Mouse (Mus musculus): ENCODE measurements around the gene Daam1.

The Daam1 gene

DNA sequence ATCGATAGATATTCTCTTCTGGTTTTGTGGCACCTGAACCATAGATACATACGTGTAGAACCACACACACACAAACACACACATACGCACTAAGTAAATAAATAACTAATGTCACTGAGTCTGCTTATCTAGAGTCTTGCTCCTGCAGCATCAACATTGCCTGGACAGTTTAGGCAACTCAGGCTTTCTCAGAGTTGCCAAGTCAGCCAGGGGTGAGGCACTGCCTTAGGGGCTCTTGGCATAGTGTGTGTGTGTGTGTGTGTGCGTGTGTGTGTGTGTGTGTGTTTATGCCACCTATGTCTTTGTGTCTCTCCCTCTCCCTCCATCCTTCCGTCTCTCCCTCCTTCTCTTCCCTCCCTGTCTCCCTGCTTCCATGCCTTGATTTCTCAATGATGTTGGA is 110.4 kb downstream of the Daam1 start:
- no peak for DNase-seq

DNA sequence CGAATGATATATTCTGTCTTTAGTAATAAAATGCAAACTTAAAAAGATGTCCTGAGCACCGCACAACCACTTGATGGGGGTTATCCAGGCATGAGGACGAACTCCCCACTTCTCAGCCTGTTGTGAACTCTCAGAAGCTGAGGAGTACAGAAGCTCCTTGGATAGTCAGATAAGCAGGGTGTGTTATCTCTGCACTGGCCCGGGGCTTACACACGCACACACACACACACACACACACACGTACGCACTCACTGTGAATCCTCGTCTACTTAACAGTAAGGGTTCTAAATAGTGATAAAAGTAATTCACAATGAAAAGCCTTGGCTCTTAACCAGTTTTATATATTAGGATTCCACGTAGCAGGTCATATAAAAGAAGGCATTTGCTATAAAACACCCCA is 112.2 kb downstream of the Daam1 start:
- peak; percentile 43 for DNase-seq

- no peak for DNase-seq
Measured at GRCm38 (mm10) chr12:71943646-71944045, 112.8 kb downstream of the Daam1 start.

DNA sequence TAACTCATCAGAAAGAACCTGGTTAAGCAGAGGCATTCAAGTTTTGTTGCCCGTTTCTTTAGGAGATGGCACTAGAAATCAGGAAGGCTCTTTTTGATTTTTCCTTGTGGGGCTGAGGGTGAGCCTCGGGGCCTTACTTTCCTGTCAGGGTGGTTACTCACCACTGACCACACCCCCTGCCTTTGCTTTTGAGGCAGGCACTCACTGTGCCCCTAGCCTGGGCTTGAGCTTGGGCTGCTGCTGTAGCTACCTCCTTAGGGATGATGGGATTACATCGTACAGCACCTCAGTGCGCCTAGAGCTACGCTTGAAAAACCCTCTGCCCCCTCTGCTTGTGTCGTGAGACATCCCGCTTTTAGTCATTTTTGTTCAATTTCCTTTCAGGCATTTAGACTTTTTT is 115.0 kb downstream of the Daam1 start:
- no peak for DNase-seq

GRCm38 (mm10) chr12:71946448-71946847 is 115.6 kb downstream of the Daam1 start:
- DNase-seq, result no peak

DNA sequence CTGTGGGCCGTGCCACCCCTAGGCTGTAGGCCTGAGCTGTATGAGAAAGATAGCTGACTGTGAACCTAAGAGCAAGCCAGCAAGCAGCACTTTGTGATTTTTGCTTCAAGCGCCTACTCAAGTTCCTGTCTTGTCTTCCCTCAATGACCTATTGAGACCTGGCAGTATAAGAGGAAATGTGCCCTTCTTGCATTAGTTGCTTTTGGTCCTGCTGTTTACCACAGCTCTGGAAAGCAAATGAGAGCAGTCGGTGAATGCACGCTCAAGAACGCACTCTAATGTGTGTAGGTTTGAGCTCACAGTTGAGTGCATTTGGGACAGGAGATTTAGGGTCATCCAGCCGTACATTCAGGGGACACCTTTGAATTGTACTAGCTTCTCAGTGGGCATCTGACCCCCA is 118.1 kb downstream of the Daam1 start:
- DNase-seq, result no peak

- no peak for DNase-seq
Measured at GRCm38 (mm10) chr12:71949606-71950005, 118.7 kb downstream of the Daam1 start.

DNA sequence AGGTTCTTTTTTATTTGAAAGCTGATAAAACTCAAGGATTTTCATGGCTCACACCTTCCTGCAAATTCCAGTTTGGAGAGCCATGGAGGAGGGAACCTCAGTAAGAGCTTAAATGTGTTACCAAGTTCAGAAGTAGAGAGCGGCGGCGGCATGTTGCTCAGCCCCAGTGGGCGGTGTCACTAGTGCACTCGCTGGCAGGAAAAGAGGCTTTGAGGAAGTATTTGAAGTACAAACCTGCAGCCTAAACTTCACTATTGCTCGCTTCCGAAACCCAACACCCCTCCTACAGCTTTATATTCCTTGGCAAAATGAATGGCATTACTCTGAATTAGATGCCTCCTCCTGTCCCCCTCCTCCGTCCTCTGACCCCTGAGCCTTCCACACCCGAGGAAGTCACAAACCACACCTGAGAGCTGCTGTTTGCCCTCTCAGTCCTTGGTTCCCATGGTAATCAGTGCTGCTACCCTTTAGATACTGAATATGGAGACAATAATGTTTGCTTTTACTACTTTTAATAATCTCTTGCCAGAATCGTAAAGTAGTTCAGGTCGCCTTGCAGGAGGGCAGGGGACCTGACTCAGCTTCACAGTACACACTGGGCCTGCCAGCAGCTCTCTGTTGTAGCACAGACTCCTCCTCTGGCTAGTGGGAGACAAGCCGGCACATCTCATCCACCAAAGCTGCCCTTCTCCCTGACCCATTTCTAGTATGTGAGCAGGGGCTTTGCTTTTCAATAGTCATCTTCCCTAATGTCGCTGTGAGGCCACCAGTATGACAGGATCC is 119.4 kb downstream of the Daam1 start:
- DNase-seq, result no peak

- no peak for DNase-seq
Measured at GRCm38 (mm10) chr12:71954180-71954935, 123.5 kb downstream of the Daam1 start.

- no peak for DNase-seq
Measured at GRCm38 (mm10) chr12:71956980-71957379, 126.1 kb downstream of the Daam1 start.

- no peak for DNase-seq
Measured at GRCm38 (mm10) chr12:71957496-71957895, 126.6 kb downstream of the Daam1 start.

DNA sequence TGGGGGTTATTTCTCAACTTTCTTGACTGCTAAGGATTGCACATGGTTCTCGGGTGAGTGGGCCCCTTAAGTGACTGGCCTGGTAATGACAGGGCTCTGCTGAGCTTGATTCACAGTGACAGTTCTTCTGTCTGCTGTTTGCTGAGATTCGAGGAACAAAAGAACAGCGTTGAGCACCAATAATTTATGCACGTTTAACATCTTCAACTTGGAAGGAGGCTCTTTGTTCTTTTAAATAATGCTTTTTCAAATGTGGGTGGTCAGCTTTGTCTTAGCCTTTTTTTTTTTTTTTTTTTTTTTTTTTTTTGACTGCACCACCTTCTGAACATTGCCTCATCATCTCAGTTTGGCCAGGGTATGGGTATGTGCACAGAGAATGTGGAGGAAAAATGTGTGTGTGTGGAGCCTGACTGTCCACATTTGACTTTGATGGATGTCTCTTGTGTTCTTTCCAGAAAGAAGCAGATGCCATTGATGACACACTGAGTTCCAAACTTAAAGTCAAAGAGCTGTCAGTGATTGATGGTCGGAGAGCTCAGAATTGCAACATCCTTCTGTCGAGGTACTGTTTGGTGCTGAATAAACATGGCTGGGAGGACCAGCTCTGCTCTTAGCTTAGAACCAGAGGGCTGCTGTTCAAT is 128.6 kb downstream of the Daam1 start:
- no peak for DNase-seq

DNA sequence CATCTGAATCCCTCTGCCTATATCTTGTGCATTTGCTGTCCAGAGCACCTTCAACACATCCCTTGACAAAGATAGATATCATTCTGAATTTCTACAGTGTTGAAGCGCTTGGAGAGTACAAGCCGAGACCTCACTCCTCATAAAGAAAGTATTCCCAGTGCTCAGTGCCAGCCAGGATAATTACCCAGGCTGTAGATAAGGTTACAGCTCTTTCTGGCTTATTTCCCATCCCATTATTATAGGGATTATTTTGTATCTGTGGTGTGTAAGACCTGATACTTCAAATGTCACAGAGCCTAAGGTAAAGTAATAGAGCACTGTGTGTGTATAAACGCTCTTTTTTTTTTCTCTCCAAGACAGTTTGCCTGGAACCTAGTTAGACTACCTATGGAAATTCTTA is 130.8 kb downstream of the Daam1 start:
- DNase-seq, result no peak

GRCm38 (mm10) chr12:71962616-71963015 is 131.7 kb downstream of the Daam1 start:
- no peak for DNase-seq

- DNase-seq, result no peak
Measured at GRCm38 (mm10) chr12:71968592-71968991, 137.7 kb downstream of the Daam1 start.

DNA sequence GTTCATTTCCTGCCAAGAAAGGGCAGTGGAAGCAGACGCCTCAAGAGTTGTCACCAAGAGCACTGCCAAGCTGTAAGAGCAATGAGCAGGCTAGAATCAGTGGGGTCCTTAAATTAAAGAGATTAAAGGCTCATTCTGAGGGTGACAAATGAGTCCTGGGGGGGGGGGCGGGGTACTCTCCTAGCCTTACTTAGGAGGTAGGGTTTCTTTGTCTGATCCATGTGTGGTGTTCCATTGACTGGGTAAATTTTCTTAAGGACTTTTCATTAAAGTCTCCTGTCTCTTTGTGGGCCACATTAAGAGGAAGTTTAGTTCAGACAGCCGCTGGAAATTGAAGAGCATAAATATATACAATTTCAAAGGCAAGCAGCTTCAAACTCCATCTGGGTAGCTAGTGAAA is 138.1 kb downstream of the Daam1 start:
- DNase-seq, result no peak

DNA sequence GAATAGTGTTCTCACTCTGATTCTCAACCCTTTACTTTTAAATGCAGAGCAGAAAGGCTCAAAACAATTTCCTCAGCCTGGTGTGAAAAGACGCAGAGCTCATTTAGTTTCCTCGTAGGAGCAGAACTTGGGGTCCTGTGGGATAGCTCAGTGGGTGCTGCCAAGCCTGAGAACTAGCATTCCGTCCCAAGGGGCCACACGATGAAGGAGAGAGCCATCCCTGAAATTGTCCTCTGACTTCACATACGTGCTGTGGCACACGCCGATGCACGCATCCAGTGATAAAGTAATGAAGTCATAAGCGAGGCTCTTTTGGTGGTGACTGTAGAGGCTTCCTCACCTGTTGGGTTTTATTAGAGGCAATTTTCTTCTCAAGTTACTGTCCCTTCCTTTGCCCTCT is 138.6 kb downstream of the Daam1 start:
- no peak for DNase-seq

DNA sequence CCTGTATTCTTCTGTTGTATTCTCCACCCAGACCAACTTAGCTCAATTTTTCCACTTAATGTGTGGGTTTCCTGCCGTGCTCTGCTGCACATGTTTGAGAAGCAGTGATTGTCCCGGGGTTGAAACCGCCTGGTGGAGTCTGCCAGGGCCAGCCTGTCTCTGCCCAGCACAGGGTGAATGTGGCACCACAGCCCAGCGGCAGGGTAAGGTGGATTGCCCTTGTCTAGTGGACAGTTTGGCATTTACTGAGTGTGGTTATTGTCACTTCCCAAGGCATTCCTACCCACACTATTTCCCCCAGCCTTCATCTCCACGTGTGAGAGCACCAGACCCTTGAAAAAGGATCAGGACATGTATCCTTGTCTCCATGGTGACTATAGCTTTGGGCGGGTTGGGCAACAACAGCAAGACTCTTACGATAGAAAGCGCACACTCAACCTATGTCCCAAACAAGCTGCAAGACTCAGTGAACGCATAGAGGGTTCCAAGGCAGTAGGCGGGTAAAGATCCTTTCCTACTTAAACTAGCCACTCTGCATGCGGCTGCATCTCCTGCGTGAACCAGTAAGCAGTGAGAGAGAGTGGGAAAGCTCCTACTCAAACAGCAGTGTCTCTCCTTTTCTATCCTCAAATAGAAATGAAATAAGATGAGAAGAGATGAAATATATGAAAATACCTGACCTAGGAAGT is 139.2 kb downstream of the Daam1 start:
- no peak for DNase-seq

- DNase-seq, result no peak
Measured at GRCm38 (mm10) chr12:71970791-71971654, 140.1 kb downstream of the Daam1 start.

GRCm38 (mm10) chr12:71972126-71972525 is 141.2 kb downstream of the Daam1 start:
- no peak for DNase-seq

GRCm38 (mm10) chr12:71972619-71973266 is 141.9 kb downstream of the Daam1 start:
- DNase-seq, result no peak

- DNase-seq, result no peak
Measured at GRCm38 (mm10) chr12:71973577-71973976, 142.7 kb downstream of the Daam1 start.
